ENCODE assay signal across 10 mouse cellular contexts in the genomic region with DNA sequence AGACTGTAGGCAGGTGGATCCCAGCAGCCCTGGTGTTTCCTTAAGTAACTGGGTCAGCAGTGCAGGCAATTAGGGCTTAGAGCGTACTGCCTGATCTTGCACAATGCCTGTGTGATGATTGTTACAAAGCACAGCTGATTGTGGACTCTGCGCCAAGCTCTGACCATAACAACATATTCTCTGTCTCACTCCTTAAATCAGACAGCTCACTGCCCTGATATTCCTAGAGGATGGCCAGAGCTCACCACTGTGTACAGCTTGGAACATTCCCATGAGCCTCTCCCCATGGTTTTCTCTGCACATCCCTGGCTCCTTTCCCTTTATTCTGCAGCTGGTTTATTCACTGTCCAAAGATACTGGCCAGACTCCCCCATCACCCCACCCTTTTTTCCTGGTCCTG.
A peak's percentile ranks its signal among the peaks of the same experiment; 100 is the strongest.
DNase-seq lines count a peak whose midpoint lies in the region; ATAC-seq lines count a peak whose summit lies in the region.
"Had no signal": no experiment of that assay in that cellular context is flagged by ENCODE, and none has a peak within 500 bp of the region (broad histone marks: within the 10 kb centered on the region; RNA-seq: fewer than 3 reads in every experiment).

No protein-coding gene starts in this region.

- no peak overlapping the region for H3K4me2 ChIP-seq in forebrain, embryonic 14.5 days (ENCODE audit: low read length)
- H3K4me2 ChIP-seq: hindbrain, embryonic 15.5 days; neural tube, embryonic 13.5 days had no signal

- no peak overlapping the region for H3K9ac ChIP-seq in forebrain, embryonic 14.5 days (ENCODE audit: low read length)
- H3K9ac ChIP-seq: hindbrain, embryonic 15.5 days; neural tube, embryonic 13.5 days had no signal

- no peaks in the 10 kb centered on the region for H3K27me3 ChIP-seq in forebrain, embryonic 14.5 days (replicated peaks; ENCODE audit: control insufficient read depth, insufficient read depth, low read length)
- H3K27me3 ChIP-seq: hindbrain, embryonic 15.5 days; neural tube, embryonic 13.5 days had no signal

- no peak for ATAC-seq in forebrain, embryonic 14.5 days

- no peaks in the 10 kb centered on the region for H3K9me3 ChIP-seq in forebrain, embryonic 14.5 days (replicated peaks; ENCODE audit: control insufficient read depth, low read length)
- H3K9me3 ChIP-seq: hindbrain, embryonic 15.5 days; neural tube, embryonic 13.5 days had no signal

- WGBS in forebrain, embryonic 14.5 days: 79% methylated on average over 2 of the region's 2 CpGs

- H3K4me3 ChIP-seq in forebrain, embryonic 14.5 days (ENCODE audit: low read depth, low read length): no peak overlapping the region
- H3K4me3 ChIP-seq: hindbrain, embryonic 15.5 days; neural tube, embryonic 13.5 days had no signal

- no peaks in the 10 kb centered on the region for H3K36me3 ChIP-seq in forebrain, embryonic 14.5 days (ENCODE audit: control insufficient read depth, insufficient read depth, low read length)
- H3K36me3 ChIP-seq: hindbrain, embryonic 15.5 days; neural tube, embryonic 13.5 days had no signal

- DNase-seq in NIH3T3 (ENCODE audit: low read depth): peak; percentile 14
- DNase-seq in gastrocnemius, adult 8-10 months (ENCODE audit: low spot score in 2 of 2): peak; percentile 37 to 40
- peak; percentile 8 to 14 for DNase-seq in kidney, adult 8-10 months
- DNase-seq in lung, postnatal 25 days (ENCODE audit: low spot score): peak; percentile 64
- no peak for DNase-seq in left cerebral cortex, postnatal 14 days (ENCODE audit: low spot score in 2 of 2)
- DNase-seq in forebrain, embryonic 14.5 days (ENCODE audit: low spot score): no peak
- DNase-seq in cerebellum, adult 9-11 months: no peak
- DNase-seq in c-Kit-positive CD71-positive TER-119-positive erythroid progenitor cells, embryonic 14.5 days (ENCODE audit: low spot score): no peak

- no peaks in the 10 kb centered on the region for H3K4me1 ChIP-seq in forebrain, embryonic 14.5 days (ENCODE audit: control insufficient read depth, insufficient read depth, low read length)
- H3K4me1 ChIP-seq: hindbrain, embryonic 15.5 days; neural tube, embryonic 13.5 days had no signal

- H3K27ac ChIP-seq in forebrain, embryonic 14.5 days (ENCODE audit: low read depth, low read length): no peak overlapping the region
- H3K27ac ChIP-seq: hindbrain, embryonic 15.5 days; neural tube, embryonic 13.5 days had no signal

- intact Hi-C loops in left cerebral cortex, postnatal 14 days (cut with DNase I): no loop called here

Comparison
In these comparisons a context has a peak if more than half of its experiments do, and no peak if none do; other contexts are left out.
1. DNase-seq: peak in NIH3T3 (single experiment), gastrocnemius, adult 8-10 months (2 of 2), kidney, adult 8-10 months (2 of 2) and lung, postnatal 25 days (single experiment); none in left cerebral cortex, postnatal 14 days (0 of 2), forebrain, embryonic 14.5 days (single experiment), cerebellum, adult 9-11 months (single experiment) and c-Kit-positive CD71-positive TER-119-positive erythroid progenitor cells, embryonic 14.5 days (single experiment).